Mouse (Mus musculus) hindbrain, embryonic 16.5 days (tissue): ENCODE results near the gene Inhba. TPM values are rescaled to one million over a fixed set of nuclear protein-coding genes. Genes with fewer than 3 reads are reported as not detected.

Experiments used
- ATAC-seq: fragments of 200-750 bp; cut with Nextera tagmentation; 2 replicates; pipeline ENCODE4 v1.8.0; 2017; ENCODE audit warnings: moderate TSS enrichment, moderate library complexity
- H3K27ac ChIP-seq: fragments of 300-500 bp; sonication (generic); 2 replicates; pipeline ENCODE4 v1.5.1; 2014; ENCODE audit warnings: low read depth, mild to moderate bottlenecking, control low read depth, low read length, moderate library complexity
- H3K27me3 ChIP-seq: fragments of 300-500 bp; sonication (generic); replicated peaks from 2 replicates; pipeline ENCODE4 v1.6.1; 2014; ENCODE audit warnings: low read length; ENCODE audit not compliant: control insufficient read depth, insufficient read depth
- H3K36me3 ChIP-seq: fragments of 300-500 bp; sonication (generic); 2 replicates; pipeline ENCODE4 v1.6.1; 2014; ENCODE audit warnings: mild to moderate bottlenecking, low read length, moderate library complexity, mixed read lengths; ENCODE audit not compliant: control insufficient read depth, insufficient read depth
- H3K4me1 ChIP-seq: fragments of 300-500 bp; sonication (generic); 2 replicates; pipeline ENCODE4 v1.6.1; 2014; ENCODE audit warnings: low read depth, low read length; ENCODE audit not compliant: control insufficient read depth, insufficient read depth
- H3K4me2 ChIP-seq: fragments of 300-500 bp; sonication (generic); 2 replicates; pipeline ENCODE4 v1.6.1; 2014; ENCODE audit warnings: mild to moderate bottlenecking, low read length, control low read depth, moderate library complexity
- H3K4me3 ChIP-seq: fragments of 300-500 bp; sonication (generic); 2 replicates; pipeline ENCODE4 v1.5.1; 2014; ENCODE audit warnings: mild to moderate bottlenecking, low read length, control low read depth, moderate library complexity
- H3K9ac ChIP-seq: fragments of 300-500 bp; sonication (generic); 2 replicates; pipeline ENCODE4 v1.6.1; 2014; ENCODE audit warnings: low read depth, mild to moderate bottlenecking, control low read depth, low read length, moderate library complexity
- H3K9me3 ChIP-seq: fragments of 300-500 bp; sonication (generic); 2 replicates; pipeline ENCODE4 v1.6.1; 2014; ENCODE audit warnings: mild to moderate bottlenecking, low read length, moderate library complexity; ENCODE audit not compliant: control insufficient read depth
- WGBS: fragments of 180-500 bp; shearing (Covaris S2); extraction: QIAGEN DNeasy Blood & Tissue Kit; methylation state at CpG from one replicate; pipeline ENCODE4 v1.1.7; 2014; 5-methylcytosine and 5-hydroxymethylcytosine counted together
- polyA plus RNA-seq: library from polyadenylated mRNA; unstranded; fragments of >200 nt; fragmentation: Nextera tagmentation; extraction: Ambion mirVana; gene quantifications from 2 replicates; pipeline ENCODE4 v1.2.1, GENCODE M21; 2015

Inhba gene
- polyA plus RNA-seq, 1 experiment from 2014 or later = 2.2 TPM

- Histone ChIP-seq H3K4me3 (no peak overlapping the region), H3K27me3 (peaks cover 2% of the 10 kb centered on the region; the same call in 1 of the 2 replicates), H3K4me2 (no peak overlapping the region), H3K36me3 (no peaks in the 10 kb centered on the region), H3K27ac (no peak overlapping the region), H3K9me3 (no peaks in the 10 kb centered on the region), H3K9ac (no peak overlapping the region), H3K4me1 (peaks cover 8% of the 10 kb centered on the region; the same call in 1 of the 2 replicates)
- ATAC-seq = no peak
- WGBS = 74% methylated on average over 3 of the region's 3 CpGs
Measured at GRCm38 (mm10) chr13:16018807-16019510, 7.3 kb downstream of the Inhba start.

- Histone ChIP-seq H3K4me3 (no peak overlapping the region), H3K4me1 (peaks cover 8% of the 10 kb centered on the region; the same call in 1 of the 2 replicates), H3K36me3 (no peaks in the 10 kb centered on the region), H3K27ac (no peak overlapping the region), H3K9me3 (no peaks in the 10 kb centered on the region), H3K9ac (no peak overlapping the region), H3K27me3 (peaks cover 2% of the 10 kb centered on the region; the same call in 1 of the 2 replicates), H3K4me2 (no peak overlapping the region)
- WGBS = 0% methylated on average over 1 of the region's 1 CpGs
- no peak for ATAC-seq
Measured at GRCm38 (mm10) chr13:16020659-16021058, 9.0 kb downstream of the Inhba start.

- Histone ChIP-seq H3K36me3 (no peaks in the 10 kb centered on the region), H3K4me3 (no peak overlapping the region), H3K27ac (no peak overlapping the region), H3K9ac (no peak overlapping the region), H3K27me3 (no peaks in the 10 kb centered on the region; the same call in 1 of the 2 replicates), H3K9me3 (no peaks in the 10 kb centered on the region), H3K4me1 (peaks cover 8% of the 10 kb centered on the region; the same call in 1 of the 2 replicates), H3K4me2 (peak overlapping the region; percentile 29; the same call in 1 of the 2 replicates)
- 57% methylated on average over 6 of the region's 6 CpGs for WGBS
- ATAC-seq = no peak
Measured at GRCm38 (mm10) chr13:16021181-16021580, 9.5 kb downstream of the Inhba start.

GRCm38 (mm10) chr13:16021849-16022248, 10.2 kb downstream of the Inhba start:
- no peaks in the 10 kb centered on the region; the same call in 1 of the 2 replicates for H3K27me3 ChIP-seq
- H3K27ac ChIP-seq = no peak overlapping the region
- peaks cover 8% of the 10 kb centered on the region; the same call in 1 of the 2 replicates for H3K4me1 ChIP-seq
- 0 out of 2 replicates have a peak overlapping the region, but pooled peaks have one; percentile 3 for H3K4me2 ChIP-seq
- no peaks in the 10 kb centered on the region for H3K9me3 ChIP-seq
- H3K4me3 ChIP-seq = no peak overlapping the region
- 87% methylated on average over 7 of the region's 7 CpGs for WGBS
- H3K9ac ChIP-seq = no peak overlapping the region
- H3K36me3 ChIP-seq = no peaks in the 10 kb centered on the region
- no peak for ATAC-seq

GRCm38 (mm10) chr13:16022536-16022935, 10.9 kb downstream of the Inhba start:
- Histone ChIP-seq H3K4me3 (peak overlapping the region; percentile 28), H3K4me1 (peaks cover 4% of the 10 kb centered on the region; the same call in 1 of the 2 replicates), H3K36me3 (no peaks in the 10 kb centered on the region), H3K4me2 (peak overlapping the region; percentile 54), H3K27ac (no peak overlapping the region), H3K9ac (no peak overlapping the region; the same call in 1 of the 2 replicates), H3K27me3 (no peaks in the 10 kb centered on the region; the same call in 1 of the 2 replicates), H3K9me3 (no peaks in the 10 kb centered on the region)
- 86% methylated on average over 8 of the region's 8 CpGs for WGBS
- no peak; the same call in 1 of the 2 replicates for ATAC-seq

GRCm38 (mm10) chr13:16023070-16024039, 11.7 kb downstream of the Inhba start:
- peak overlapping the region; percentile 51; the same call in 1 of the 2 replicates for H3K9ac ChIP-seq
- no peaks in the 10 kb centered on the region for H3K4me1 ChIP-seq
- H3K4me2 ChIP-seq = peak overlapping the region; percentile 54
- H3K27me3 ChIP-seq = no peaks in the 10 kb centered on the region; the same call in 1 of the 2 replicates
- no peaks in the 10 kb centered on the region for H3K36me3 ChIP-seq
- peak overlapping the region; percentile 59 for H3K27ac ChIP-seq
- H3K4me3 ChIP-seq = peak overlapping the region; percentile 28
- peak; percentile 94 for ATAC-seq
- 47% methylated on average over 13 of the region's 13 CpGs for WGBS
- H3K9me3 ChIP-seq = no peaks in the 10 kb centered on the region

- H3K9me3 ChIP-seq = no peaks in the 10 kb centered on the region
- no peaks in the 10 kb centered on the region for H3K36me3 ChIP-seq
- no peak overlapping the region for H3K9ac ChIP-seq
- ATAC-seq = no peak
- no peak overlapping the region for H3K27ac ChIP-seq
- no peak overlapping the region for H3K4me2 ChIP-seq
- no peaks in the 10 kb centered on the region for H3K27me3 ChIP-seq
- no peak overlapping the region for H3K4me3 ChIP-seq
- 79% methylated on average over 5 of the region's 5 CpGs for WGBS
- H3K4me1 ChIP-seq = no peaks in the 10 kb centered on the region
Measured at GRCm38 (mm10) chr13:16030557-16031057, 19.0 kb downstream of the Inhba start.

- no peaks in the 10 kb centered on the region for H3K27me3 ChIP-seq
- no peak overlapping the region for H3K9ac ChIP-seq
- H3K9me3 ChIP-seq = no peaks in the 10 kb centered on the region
- H3K4me1 ChIP-seq = no peaks in the 10 kb centered on the region
- H3K4me2 ChIP-seq = no peak overlapping the region
- no peak for ATAC-seq
- H3K4me3 ChIP-seq = no peak overlapping the region
- H3K27ac ChIP-seq = no peak overlapping the region
- no peaks in the 10 kb centered on the region for H3K36me3 ChIP-seq
Measured at GRCm38 (mm10) chr13:16032425-16032824, 20.8 kb downstream of the Inhba start.
